Mouse (Mus musculus) spleen, adult 2 months (tissue): ENCODE data around the gene Lnx2.

Experiments
- CTCF ChIP-seq: fragments of 200-500 bp; IDR thresholded peaks from 2 replicates; pipeline ENCODE4 v1.5.1; 2011; ENCODE audit warnings: mild to moderate bottlenecking, inconsistent platforms; ENCODE audit not compliant: insufficient read depth, insufficient read length, insufficient replicate concordance; ENCODE audit errors: extremely low read depth
- POLR2A ChIP-seq: fragments of 200-500 bp; IDR thresholded peaks from 2 replicates; pipeline ENCODE4 v1.6.1; 2011; ENCODE audit warnings: low read depth, low read length, inconsistent platforms

- TF ChIP-seq CTCF (no peak), POLR2A (no peak)
Observed at GRCm38 (mm10) chr5:147108861-147109591, 32.6 kb upstream of the Lnx2 start.
